Mouse (Mus musculus) lung, postnatal 0 days (tissue): ENCODE data around the gene Smc3. TPM values are rescaled to one million over a fixed set of nuclear protein-coding genes. Genes with fewer than 3 reads are reported as not detected.

Source experiments
- ATAC-seq: fragments of 200-750 bp; cut with Nextera tagmentation; 2 replicates; pipeline ENCODE4 v1.8.0; 2017; ENCODE audit warnings: moderate library complexity
- DNase-seq: peaks from one replicate; pipeline ENCODE4 v3.0.0-alpha.2; 2016; ENCODE audit warnings: low spot score
- H3K27ac ChIP-seq: fragments of 300-500 bp; sonication (generic); 2 replicates; pipeline ENCODE4 v1.5.1; 2014; ENCODE audit warnings: antibody characterized with exemption, mild to moderate bottlenecking, low read length, mixed read lengths
- H3K27me3 ChIP-seq: fragments of 300-500 bp; sonication (generic); replicated peaks from 2 replicates; pipeline ENCODE4 v1.6.1; 2014; ENCODE audit warnings: low read length, mixed read lengths; ENCODE audit not compliant: insufficient read depth
- H3K36me3 ChIP-seq: fragments of 300-500 bp; sonication (generic); 2 replicates; pipeline ENCODE4 v1.6.1; 2014; ENCODE audit warnings: low read length, mixed read lengths; ENCODE audit not compliant: insufficient read depth
- H3K4me1 ChIP-seq: fragments of 300-500 bp; sonication (generic); 2 replicates; pipeline ENCODE4 v1.6.1; 2014; ENCODE audit warnings: antibody characterized with exemption, low read depth, low read length, mixed read lengths; ENCODE audit not compliant: insufficient read depth
- H3K4me2 ChIP-seq: fragments of 300-500 bp; sonication (generic); replicated peaks from 2 replicates; pipeline ENCODE4 v1.6.1; 2014; ENCODE audit warnings: low read depth, mild to moderate bottlenecking, low read length, moderate library complexity, mixed read lengths
- H3K4me3 ChIP-seq: fragments of 300-500 bp; sonication (generic); 2 replicates; pipeline ENCODE4 v1.5.1; 2014; ENCODE audit warnings: low read depth, low read length
- H3K9ac ChIP-seq: fragments of 300-500 bp; sonication (generic); replicated peaks from 2 replicates; pipeline ENCODE4 v1.6.1; 2014; ENCODE audit warnings: low read depth, mild to moderate bottlenecking
- H3K9me3 ChIP-seq: fragments of 300-500 bp; sonication (generic); 2 replicates; pipeline ENCODE4 v1.6.1; 2016; ENCODE audit warnings: low read length, mixed read lengths
- CTCF ChIP-seq: IDR thresholded peaks from 2 replicates; pipeline ENCODE4 v1.5.1; 2016; ENCODE audit warnings: antibody characterized with exemption, mild to moderate bottlenecking
- EP300 ChIP-seq: IDR thresholded peaks from 2 replicates; pipeline ENCODE4 v1.6.1; 2016; ENCODE audit warnings: antibody characterized with exemption, mild to moderate bottlenecking, control low read depth
- WGBS: fragments of 180-500 bp; shearing (Covaris S2); extraction: QIAGEN DNeasy Blood & Tissue Kit; methylation state at CpG from one replicate; pipeline ENCODE4 v1.1.7; 2014; 5-methylcytosine and 5-hydroxymethylcytosine counted together
- polyA plus RNA-seq: library from polyadenylated mRNA; unstranded; fragments of >200 nt; fragmentation: Nextera tagmentation; extraction: Ambion mirVana; gene quantifications from 2 replicates; pipeline ENCODE4 v1.2.1, GENCODE M21; 2015

Smc3 gene
- polyA plus RNA-seq, 1 experiment from 2014 or later, result 32.8 TPM

DNA sequence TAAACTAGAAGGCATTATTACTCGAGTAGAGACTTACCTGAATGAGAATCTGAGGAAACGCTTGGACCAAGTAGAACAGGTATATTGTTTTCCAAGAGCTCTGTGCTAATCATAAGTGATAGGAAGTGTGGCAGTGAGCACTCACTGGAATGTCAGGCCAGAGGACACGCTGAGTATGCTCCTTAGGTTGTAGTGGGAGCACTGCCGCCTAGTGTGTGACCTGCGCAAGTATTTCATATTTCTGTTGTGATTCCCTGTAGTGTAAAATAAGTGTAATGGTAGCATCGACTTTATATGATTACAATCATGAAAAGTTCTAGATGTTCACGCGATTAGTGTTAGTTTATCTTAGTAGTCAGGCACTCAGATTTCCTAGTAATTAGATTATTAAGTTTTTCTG lies 38.5 kb downstream of the Smc3 start:
- Histone ChIP-seq H3K27ac (no peak overlapping the region), H3K4me2 (no peak overlapping the region), H3K4me1 (no peaks in the 10 kb centered on the region), H3K9me3 (no peaks in the 10 kb centered on the region), H3K4me3 (no peak overlapping the region), H3K27me3 (no peaks in the 10 kb centered on the region), H3K36me3 (peaks cover 32% of the 10 kb centered on the region; the same call in 1 of the 2 replicates), H3K9ac (no peak overlapping the region)
- TF ChIP-seq CTCF (no peak), EP300 (no peak)
- no peak for ATAC-seq
- WGBS, result 82% methylated on average over 8 of the region's 8 CpGs
- DNase-seq, result peak; percentile 18

DNA sequence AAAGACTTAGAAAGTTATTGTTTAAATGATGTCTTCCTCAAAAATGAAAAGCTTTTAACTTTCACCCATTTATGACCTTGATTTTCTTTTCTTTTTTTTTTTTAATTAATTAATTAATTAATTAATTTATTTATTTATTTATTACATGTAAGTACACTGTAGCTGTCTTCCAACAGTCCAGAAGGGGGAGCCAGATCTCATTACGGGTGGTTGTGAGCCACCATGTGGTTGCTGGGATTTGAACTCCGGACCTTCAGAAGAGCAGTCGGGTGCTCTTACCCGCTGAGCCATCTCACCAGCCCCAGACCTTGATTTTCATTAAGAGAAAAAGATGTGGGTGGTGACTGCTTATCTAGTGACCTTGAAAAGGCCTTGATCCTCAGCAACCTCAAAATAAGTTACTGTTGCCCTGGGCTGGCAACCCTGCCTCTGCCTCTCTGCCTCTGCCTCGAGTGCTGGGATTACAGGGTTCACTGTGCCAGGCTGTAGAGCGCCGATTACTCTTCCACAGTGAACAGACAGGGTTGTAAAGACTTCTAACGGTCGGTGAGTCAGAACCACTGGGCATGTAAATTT lies 43.9 kb downstream of the Smc3 start:
- Histone ChIP-seq H3K36me3 (peaks cover 41% of the 10 kb centered on the region), H3K4me1 (no peaks in the 10 kb centered on the region), H3K27ac (no peak overlapping the region), H3K4me3 (no peak overlapping the region), H3K27me3 (no peaks in the 10 kb centered on the region), H3K9me3 (no peaks in the 10 kb centered on the region), H3K9ac (no peak overlapping the region), H3K4me2 (no peak overlapping the region)
- no peak for ATAC-seq
- WGBS, result 91% methylated on average over 9 of the region's 9 CpGs
- TF ChIP-seq CTCF, result peak; percentile 38; the same call in 1 of the 2 replicates
- TF ChIP-seq EP300, result no peak
- peak; percentile 29 for DNase-seq

DNA sequence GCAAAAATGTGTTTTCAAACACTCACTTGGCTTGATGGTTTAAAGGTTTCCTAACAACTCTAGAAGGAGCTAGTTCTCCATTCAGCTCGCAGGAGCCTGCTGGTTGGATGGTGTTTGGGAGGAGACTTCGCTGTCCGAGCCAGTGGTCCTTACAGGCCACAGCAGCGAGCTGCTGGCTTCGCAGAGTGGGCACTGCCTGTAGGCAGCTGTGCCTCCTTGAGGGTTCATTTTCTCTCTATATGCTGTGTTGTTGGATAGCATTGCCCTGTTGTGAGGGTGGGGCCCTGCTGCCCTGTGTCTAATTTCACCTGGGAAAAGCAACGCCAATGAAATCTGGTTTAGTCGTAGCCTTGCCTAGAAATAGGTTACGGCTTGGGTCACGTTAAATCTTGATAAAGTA lies 47.1 kb downstream of the Smc3 start:
- WGBS, result 81% methylated on average over 9 of the region's 9 CpGs
- no peak for TF ChIP-seq CTCF
- no peak for TF ChIP-seq EP300
- Histone ChIP-seq H3K27me3 (no peaks in the 10 kb centered on the region), H3K9me3 (no peaks in the 10 kb centered on the region), H3K4me1 (no peaks in the 10 kb centered on the region), H3K9ac (no peak overlapping the region), H3K36me3 (peaks cover 24% of the 10 kb centered on the region), H3K4me2 (no peak overlapping the region), H3K4me3 (no peak overlapping the region), H3K27ac (no peak overlapping the region)
- DNase-seq, result no peak
- no peak for ATAC-seq

DNA sequence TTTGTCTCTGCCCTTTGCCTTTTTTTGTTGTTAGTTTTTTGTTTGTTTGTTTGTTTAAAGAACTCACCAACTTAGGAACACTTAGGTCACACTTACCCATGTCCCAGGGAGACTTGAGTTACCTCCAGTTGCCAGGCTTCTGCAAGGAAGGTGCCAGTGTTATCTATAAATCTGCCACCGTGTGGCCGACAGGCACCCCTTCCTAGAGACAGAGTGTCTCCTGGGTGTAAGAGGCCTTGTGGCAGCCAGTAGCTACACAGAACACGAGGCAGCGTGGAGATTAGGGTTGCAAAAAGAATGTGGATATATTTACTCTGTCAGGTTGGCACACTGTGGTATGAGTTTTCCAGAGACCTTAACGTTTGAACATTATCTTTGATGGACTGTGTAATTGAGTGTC lies 47.9 kb downstream of the Smc3 start:
- 21% methylated on average over 5 of the region's 5 CpGs for WGBS
- Histone ChIP-seq H3K9me3 (no peaks in the 10 kb centered on the region), H3K4me3 (no peak overlapping the region), H3K4me2 (no peak overlapping the region), H3K36me3 (peaks cover 24% of the 10 kb centered on the region), H3K27ac (no peak overlapping the region), H3K27me3 (no peaks in the 10 kb centered on the region), H3K4me1 (no peaks in the 10 kb centered on the region), H3K9ac (no peak overlapping the region)
- no peak for TF ChIP-seq EP300
- TF ChIP-seq CTCF, result no peak
- DNase-seq (no peak), ATAC-seq (peak; percentile 32; the same call in 1 of the 2 replicates)

DNA sequence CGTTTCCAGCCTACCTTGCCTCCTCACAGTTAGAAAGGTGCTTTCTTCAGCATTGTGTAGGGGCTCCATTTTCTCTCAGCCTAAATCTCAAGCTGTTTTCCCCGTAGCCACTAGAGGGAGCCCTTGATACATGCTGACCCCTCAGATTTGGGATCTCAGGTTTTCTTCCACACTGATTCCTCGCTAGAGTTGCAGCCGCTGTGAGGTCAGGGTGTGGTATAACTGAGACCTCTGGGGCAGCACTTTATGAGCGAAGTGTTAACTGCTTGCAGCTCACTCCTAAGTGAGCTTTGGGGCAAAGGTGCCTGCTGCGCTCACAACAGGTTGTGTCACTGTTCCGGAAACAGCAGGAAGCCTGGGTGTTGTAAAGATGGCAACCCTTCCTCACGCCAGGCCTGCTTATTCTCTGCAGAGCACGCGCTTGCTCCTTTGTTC lies 48.6 kb downstream of the Smc3 start:
- no peak overlapping the region for H3K4me2 ChIP-seq

DNA sequence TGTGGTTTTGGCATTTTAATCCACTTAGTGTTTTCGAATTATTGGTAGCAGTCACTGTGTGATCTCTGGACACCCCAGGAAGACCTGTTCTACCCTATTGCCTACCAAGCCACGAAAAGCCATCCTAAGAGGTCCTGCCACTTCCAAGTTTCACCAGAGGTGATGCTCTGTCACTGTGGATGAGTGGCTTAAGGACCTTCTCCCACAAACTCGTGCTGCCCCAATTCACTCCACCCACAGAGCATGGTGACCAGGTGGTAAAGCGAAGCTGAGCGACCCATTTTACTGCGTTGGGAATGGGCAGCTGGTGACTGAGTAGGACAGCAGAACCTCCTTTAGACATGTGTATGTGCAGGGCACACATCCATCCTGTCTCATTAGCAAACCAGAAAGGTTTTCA lies 49.2 kb downstream of the Smc3 start:
- no peak overlapping the region for H3K27ac ChIP-seq
- H3K36me3 ChIP-seq, result peaks cover 20% of the 10 kb centered on the region
- peaks cover 7% of the 10 kb centered on the region; the same call in 1 of the 2 replicates for H3K4me1 ChIP-seq
- H3K4me2 ChIP-seq, result no peak overlapping the region
- no peak overlapping the region for H3K4me3 ChIP-seq
- DNase-seq (no peak), ATAC-seq (no peak)
- H3K9me3 ChIP-seq, result no peaks in the 10 kb centered on the region
- 85% methylated on average over 6 of the region's 6 CpGs for WGBS
- no peaks in the 10 kb centered on the region for H3K27me3 ChIP-seq
- no peak overlapping the region for H3K9ac ChIP-seq
- TF ChIP-seq EP300 (no peak), CTCF (peak; percentile 44)

More for the DNA sequence above, 48.6 kb downstream of the Smc3 start:
- H3K4me3 ChIP-seq, result no peak overlapping the region
- H3K27ac ChIP-seq, result no peak overlapping the region
- no peaks in the 10 kb centered on the region for H3K9me3 ChIP-seq
- no peaks in the 10 kb centered on the region for H3K27me3 ChIP-seq
- WGBS, result 48% methylated on average over 10 of the region's 10 CpGs
- TF ChIP-seq CTCF (peak; percentile 98), EP300 (no peak)
- DNase-seq, result peak; percentile 82
- H3K36me3 ChIP-seq, result peaks cover 24% of the 10 kb centered on the region
- peak; percentile 63 for ATAC-seq
- peaks cover 5% of the 10 kb centered on the region; the same call in 1 of the 2 replicates for H3K4me1 ChIP-seq
- H3K9ac ChIP-seq, result no peak overlapping the region
